Mouse (Mus musculus) MEL (cell line): ENCODE results near the gene Ankrd22. TPM values are rescaled to one million over a fixed set of nuclear protein-coding genes. Genes with fewer than 3 reads are reported as not detected.

Experiments
- USF1 ChIP-seq: IDR thresholded peaks from 2 replicates; pipeline ENCODE4 v1.6.1; 2014; ENCODE audit warnings: low read depth, mild to moderate bottlenecking, inconsistent platforms, low read length, improper control_type of control experiment, moderate library complexity
- polyA plus RNA-seq, 2 experiments: library from polyadenylated mRNA; stranded (reverse) in 1 of 2; unstranded in 1 of 2; fragments of >175 nt in 1 of 2; fragments of >200 nt in 1 of 2; gene quantifications; 2 replicates each; pipeline versions ENCODE4 v1.2.1 to v1.2.4; 2012; ENCODE audit warnings: low replicate concordance in 2 of 2, low read depth in 1 of 2; ENCODE audit not compliant: insufficient read length in 2 of 2, insufficient read depth in 1 of 2, missing spikeins in 1 of 2
- total RNA-seq: library from RNA; depleted of rRNA; stranded (reverse); fragments of 300-350 nt; gene quantifications from 2 replicates; pipeline ENCODE4 v1.2.3, GENCODE M21; 2012; rRNA removed

Ankrd22 gene
- total and polyA plus RNA-seq, 3 experiments, result not detected

GRCm38 (mm10) chr19:34074239-34074638, 91.6 kb downstream of the Ankrd22 start (continued):
- TF ChIP-seq USF1, result no peak
- TF ChIP-seq, all 39 proteins: peak for 0

Other genes starting within 250 kb of the Ankrd22 start
- not detected in 2 replicates for gene Lipf, start 204.9 kb downstream of the Ankrd22 start, total RNA-seq
- not detected for gene Lipf, start 204.9 kb downstream of the Ankrd22 start, polyA plus RNA-seq
- gene Lipk, start 157.8 kb downstream of the Ankrd22 start, total RNA-seq, result not detected in 2 replicates
- gene Lipk, start 157.8 kb downstream of the Ankrd22 start, polyA plus RNA-seq, result not detected
- not detected in 2 replicates for gene Lipn, start 98.7 kb downstream of the Ankrd22 start, total RNA-seq
- not detected for gene Lipn, start 98.7 kb downstream of the Ankrd22 start, polyA plus RNA-seq
- gene Lipm, start 65.1 kb downstream of the Ankrd22 start, total RNA-seq, result not detected in 2 replicates
- not detected for gene Lipm, start 65.1 kb downstream of the Ankrd22 start, polyA plus RNA-seq
- gene Stambpl1, start 26.2 kb upstream of the Ankrd22 start, total RNA-seq, result not detected in 2 replicates
- not detected for gene Stambpl1, start 26.2 kb upstream of the Ankrd22 start, polyA plus RNA-seq
- not detected in 2 replicates for gene Acta2, start 89.5 kb upstream of the Ankrd22 start, total RNA-seq
- gene Acta2, start 89.5 kb upstream of the Ankrd22 start, polyA plus RNA-seq, result not detected
- gene Fas, start 124.6 kb upstream of the Ankrd22 start, total RNA-seq, result not detected in 2 replicates
- not detected for gene Fas, start 124.6 kb upstream of the Ankrd22 start, polyA plus RNA-seq